Mouse (Mus musculus) myocyte (in vitro differentiated cells): ENCODE measurements at regions not wholly inside any gene's neighbourhood (a gene's known extent, or its start where the extent isn't known, plus 50 kb on each side); places are given as distances from the start of the nearest gene placed in this dataset.

Source experiments
- CEBPB ChIP-seq: IDR thresholded peaks from 2 replicates; pipeline ENCODE4 v1.6.1; 2011; ENCODE audit warnings: mild to moderate bottlenecking, moderate library complexity; ENCODE audit not compliant: poor library complexity, insufficient read depth, severe bottlenecking
- E2F4 ChIP-seq: IDR thresholded peaks from one replicate; pipeline ENCODE4 v1.6.1; 2011; ENCODE audit warnings: mild to moderate bottlenecking, control low read depth, moderate library complexity; ENCODE audit not compliant: insufficient read depth
- MAX ChIP-seq: IDR thresholded peaks from one replicate; pipeline ENCODE4 v1.6.1; 2011; ENCODE audit warnings: low read depth, mild to moderate bottlenecking, control low read depth
- MYOD1 ChIP-seq, 3 experiments: IDR thresholded peaks; one replicate each; pipeline ENCODE4 v1.6.1; 2011; ENCODE audit warnings: control low read depth in 2 of 3, low read depth in 2 of 3, mild to moderate bottlenecking in 2 of 3, moderate library complexity in 1 of 3; ENCODE audit not compliant: insufficient read length in 2 of 3, control insufficient read depth in 1 of 3
- MYOG ChIP-seq, 3 experiments: IDR thresholded peaks; one replicate each; pipeline ENCODE4 v1.6.1; 2011; ENCODE audit warnings: control low read depth in 2 of 3, low read depth in 2 of 3, mild to moderate bottlenecking in 2 of 3; ENCODE audit not compliant: insufficient read length in 2 of 3, control insufficient read depth in 1 of 3, insufficient read depth in 1 of 3
- POLR2A ChIP-seq: IDR thresholded peaks from one replicate; pipeline ENCODE4 v1.6.1; 2011; ENCODE audit warnings: low read depth, mild to moderate bottlenecking, control low read depth, moderate library complexity; ENCODE audit not compliant: insufficient read length
- POLR2AphosphoS2 ChIP-seq: IDR thresholded peaks from one replicate; pipeline ENCODE4 v1.6.1; 2011; ENCODE audit warnings: low read depth, control low read depth; ENCODE audit not compliant: insufficient read length
- REST ChIP-seq: IDR thresholded peaks from one replicate; pipeline ENCODE4 v1.6.1; 2011; ENCODE audit warnings: mild to moderate bottlenecking, control low read depth, moderate library complexity; ENCODE audit not compliant: insufficient read depth, insufficient read length
- SRF ChIP-seq: IDR thresholded peaks from one replicate; pipeline ENCODE4 v1.6.1; 2011; ENCODE audit warnings: low read depth; ENCODE audit not compliant: control insufficient read depth, insufficient read length
- TCF12 ChIP-seq: IDR thresholded peaks from one replicate; pipeline ENCODE4 v1.6.1; 2011; ENCODE audit warnings: mild to moderate bottlenecking, control low read depth; ENCODE audit not compliant: poor library complexity, insufficient read depth, severe bottlenecking
- TCF3 ChIP-seq: IDR thresholded peaks from one replicate; pipeline ENCODE4 v1.6.1; 2011; ENCODE audit warnings: low read depth, control low read depth; ENCODE audit not compliant: insufficient read length
- USF1 ChIP-seq: IDR thresholded peaks from one replicate; pipeline ENCODE4 v1.6.1; 2011; ENCODE audit warnings: low read depth, mild to moderate bottlenecking, control low read depth, moderate library complexity

DNA sequence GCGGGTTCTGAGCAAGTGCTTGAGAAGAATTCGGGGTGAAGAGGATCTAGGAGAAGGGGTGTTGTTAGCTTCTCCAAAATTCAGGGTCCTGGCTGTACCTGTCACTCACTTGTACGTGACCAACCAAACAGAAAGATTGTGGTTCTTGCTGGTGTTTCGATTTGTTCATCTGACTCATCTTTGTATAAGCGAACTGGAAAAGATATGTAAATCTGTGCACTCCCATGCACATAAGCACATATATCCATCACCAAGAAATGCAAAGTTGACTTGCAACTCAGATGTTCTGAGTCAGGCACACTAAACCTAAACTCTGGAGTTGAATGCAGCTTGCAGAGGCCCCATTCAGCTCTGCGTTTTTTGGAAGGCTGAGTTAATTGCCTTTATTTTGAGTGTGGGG is 107.4 kb downstream of the Spata18 start:
- TF ChIP-seq MAX (no peak), POLR2A (no peak), USF1 (no peak), E2F4 (no peak), TCF3 (no peak), TCF12 (no peak), POLR2AphosphoS2 (no peak), MYOG (IDR thresholded peaks at IDR 0.05; ENCODE audit: control insufficient read depth in 1 of 3, insufficient read depth in 1 of 3, insufficient read length in 2 of 3, low read depth in 2 of 3) (no peak), REST (no peak), MYOD1 (IDR thresholded peaks at IDR 0.05; ENCODE audit: control insufficient read depth in 1 of 3, insufficient read length in 2 of 3, low read depth in 2 of 3) (no peak), SRF (no peak), CEBPB (no peak)
